ENCODE assay signal across 7 mouse cellular contexts in genomic region chr11:101300881-101301280, GRCm38 (mm10). TPM values are rescaled to one million over a fixed set of nuclear protein-coding genes. Genes with fewer than 3 reads are reported as not detected.
DNase-seq lines count a peak whose midpoint lies in the region; ATAC-seq and TF ChIP-seq lines count a peak whose summit lies in the region.

No protein-coding gene starts in this region.

- no peak overlapping the region for H3K27ac ChIP-seq in neural tube, embryonic 11.5 days (ENCODE audit: low read depth, low read length)
- no peak overlapping the region for H3K27ac ChIP-seq in embryonic fibroblast, embryonic 13.5 days (ENCODE audit: insufficient read depth, low read length)
- no peak overlapping the region for H3K27ac ChIP-seq in limb, embryonic 14.5 days (replicated peaks; ENCODE audit: low read depth, low read length)
- no peak overlapping the region for H3K27ac ChIP-seq in stomach, embryonic 15.5 days

- peak overlapping the region; percentile 88 for H3K4me2 ChIP-seq in neural tube, embryonic 11.5 days (ENCODE audit: low read depth)
- peak overlapping the region; percentile 82 for H3K4me2 ChIP-seq in limb, embryonic 14.5 days (replicated peaks; ENCODE audit: low read depth, low read length, severe bottlenecking)
- H3K4me2 ChIP-seq in stomach, embryonic 15.5 days, result peak overlapping the region; percentile 81

- TF ChIP-seq POLR2A in embryonic fibroblast, embryonic 13.5 days (IDR thresholded peaks at IDR 0.05; ENCODE audit: low read depth, low read length), result no peak
- no peak for TF ChIP-seq POLR2A in limb, embryonic 14.5 days (IDR thresholded peaks at IDR 0.05; ENCODE audit: borderline replicate concordance, extremely low read depth, insufficient read depth, insufficient read length)

- H3K9ac ChIP-seq in neural tube, embryonic 11.5 days (ENCODE audit: low read length), result peak overlapping the region; percentile 74; the same call in 1 of the 2 replicates
- H3K9ac ChIP-seq in limb, embryonic 14.5 days (ENCODE audit: low read depth, low read length, severe bottlenecking), result peak overlapping the region; percentile 86
- H3K9ac ChIP-seq in stomach, embryonic 15.5 days, result peak overlapping the region; percentile 63; the same call in 1 of the 2 replicates

- H3K4me3 ChIP-seq in neural tube, embryonic 11.5 days (ENCODE audit: low read depth, low read length), result peak overlapping the region; percentile 91
- H3K4me3 ChIP-seq in embryonic fibroblast, embryonic 13.5 days (ENCODE audit: insufficient read depth, low read length), result peak overlapping the region; percentile 94
- peak overlapping the region; percentile 87 for H3K4me3 ChIP-seq in limb, embryonic 14.5 days (replicated peaks; ENCODE audit: low read length)
- H3K4me3 ChIP-seq in stomach, embryonic 15.5 days (replicated peaks), result peak overlapping the region; percentile 84

- no peaks in the 10 kb centered on the region for H3K36me3 ChIP-seq in neural tube, embryonic 11.5 days (ENCODE audit: control insufficient read depth, insufficient read depth, low read length)
- peaks cover 31% of the 10 kb centered on the region for H3K36me3 ChIP-seq in limb, embryonic 14.5 days (ENCODE audit: control insufficient read depth, insufficient read depth, low read length)
- H3K36me3 ChIP-seq in stomach, embryonic 15.5 days, result peaks cover 15% of the 10 kb centered on the region; the same call in 1 of the 2 replicates

- no peak for ATAC-seq in neural tube, embryonic 11.5 days (ENCODE audit: insufficient read depth, low FRiP score, low TSS enrichment)
- no peak for ATAC-seq in limb, embryonic 14.5 days (ENCODE audit: low FRiP score, low read depth)
- ATAC-seq in stomach, embryonic 15.5 days (ENCODE audit: insufficient read depth, low FRiP score, low read depth), result no peak

- H3K4me1 ChIP-seq in neural tube, embryonic 11.5 days (ENCODE audit: control insufficient read depth, insufficient read depth, low read length), result peaks cover 10% of the 10 kb centered on the region
- H3K4me1 ChIP-seq in embryonic fibroblast, embryonic 13.5 days (ENCODE audit: control insufficient read depth, insufficient read depth, low read length), result peaks cover 4% of the 10 kb centered on the region; the same call in 1 of the 2 replicates
- H3K4me1 ChIP-seq in limb, embryonic 14.5 days (ENCODE audit: control insufficient read depth, insufficient read depth, low read length), result peaks cover 10% of the 10 kb centered on the region
- H3K4me1 ChIP-seq in stomach, embryonic 15.5 days, result peaks cover 13% of the 10 kb centered on the region

- no peaks in the 10 kb centered on the region for H3K27me3 ChIP-seq in neural tube, embryonic 11.5 days (ENCODE audit: control insufficient read depth, insufficient read depth, low read length)
- no peaks in the 10 kb centered on the region for H3K27me3 ChIP-seq in limb, embryonic 14.5 days (ENCODE audit: control insufficient read depth, insufficient read depth, low read length)
- H3K27me3 ChIP-seq in stomach, embryonic 15.5 days (replicated peaks), result no peaks in the 10 kb centered on the region

- no peaks in the 10 kb centered on the region for H3K9me3 ChIP-seq in neural tube, embryonic 11.5 days (ENCODE audit: control insufficient read depth, low read length)
- H3K9me3 ChIP-seq in limb, embryonic 14.5 days (ENCODE audit: control insufficient read depth, low read length), result no peaks in the 10 kb centered on the region
- no peaks in the 10 kb centered on the region for H3K9me3 ChIP-seq in stomach, embryonic 15.5 days

- TF ChIP-seq CTCF in embryonic fibroblast, embryonic 13.5 days (IDR thresholded peaks at IDR 0.05; ENCODE audit: borderline replicate concordance, insufficient read depth, low read length), result no peak

- 66% methylated on average over 7 of the region's 7 CpGs for WGBS in neural tube, embryonic 11.5 days
- WGBS in limb, embryonic 14.5 days, result 59% methylated on average over 7 of the region's 7 CpGs
- WGBS in stomach, embryonic 15.5 days, result 63% methylated on average over 7 of the region's 7 CpGs

- DNase-seq in neural tube, embryonic 11.5 days (ENCODE audit: low spot score), result no peak
- DNase-seq in neural tube, embryonic 10.5 days (ENCODE audit: extremely low spot score, low spot score), result no peak
- DNase-seq in limb, embryonic 14.5 days (ENCODE audit: low spot score), result no peak
- DNase-seq in layer of hippocampus, adult 11-12 months (ENCODE audit: low spot score), result no peak
- no peak for DNase-seq in urinary bladder, adult 2 months (ENCODE audit: low spot score)

RNA-seq across cellular contexts. Expression of gene Becn1, which starts 1.2 kb away (rescaled TPM):
- polyA plus RNA-seq in neural tube, embryonic 11.5 days (2014; fragmentation: Nextera tagmentation; extraction: Ambion mirVana), result 174 and 177 TPM in 2 replicates
- polyA plus RNA-seq in embryonic fibroblast, embryonic 13.5 days (2011; ENCODE audit: insufficient read length, low read depth, missing spikeins), result 77.3 and 86.3 TPM in 2 replicates
- 86.5 and 100 TPM in 2 replicates for polyA plus RNA-seq in limb, embryonic 14.5 days (2012; rRNA removed)
- polyA plus RNA-seq in limb, embryonic 14.5 days (2014; fragmentation: Nextera tagmentation; extraction: Ambion mirVana), result 118 and 135 TPM in 2 replicates
- polyA plus RNA-seq in stomach, embryonic 15.5 days (2015; fragmentation: Nextera tagmentation; extraction: Ambion mirVana), result 135 and 142 TPM in 2 replicates
- polyA plus RNA-seq in urinary bladder, adult 2 months (2012; rRNA removed), result 147 and 154 TPM in 2 replicates

RNA-seq across cellular contexts. Expression of gene Psme3, which starts 15.1 kb away (rescaled TPM):
- polyA plus RNA-seq in neural tube, embryonic 11.5 days (2014; fragmentation: Nextera tagmentation; extraction: Ambion mirVana), result 154 and 157 TPM in 2 replicates
- polyA plus RNA-seq in embryonic fibroblast, embryonic 13.5 days (2011; ENCODE audit: insufficient read length, low read depth, missing spikeins), result 127 and 143 TPM in 2 replicates
- 128 and 142 TPM in 2 replicates for polyA plus RNA-seq in limb, embryonic 14.5 days (2012; rRNA removed)
- 105 TPM in 2 replicates for polyA plus RNA-seq in limb, embryonic 14.5 days (2014; fragmentation: Nextera tagmentation; extraction: Ambion mirVana)
- 125 and 136 TPM in 2 replicates for polyA plus RNA-seq in stomach, embryonic 15.5 days (2015; fragmentation: Nextera tagmentation; extraction: Ambion mirVana)
- 60.6 and 68.7 TPM in 2 replicates for polyA plus RNA-seq in urinary bladder, adult 2 months (2012; rRNA removed)

RNA-seq across cellular contexts. Expression of gene Coa3, which starts 22.0 kb away (rescaled TPM):
- polyA plus RNA-seq in neural tube, embryonic 11.5 days (2014; fragmentation: Nextera tagmentation; extraction: Ambion mirVana), result 190 and 196 TPM in 2 replicates
- polyA plus RNA-seq in embryonic fibroblast, embryonic 13.5 days (2011; ENCODE audit: insufficient read length, low read depth, missing spikeins), result 77.1 and 78.8 TPM in 2 replicates
- 110 and 183 TPM in 2 replicates for polyA plus RNA-seq in limb, embryonic 14.5 days (2012; rRNA removed)
- 182 and 187 TPM in 2 replicates for polyA plus RNA-seq in limb, embryonic 14.5 days (2014; fragmentation: Nextera tagmentation; extraction: Ambion mirVana)
- polyA plus RNA-seq in stomach, embryonic 15.5 days (2015; fragmentation: Nextera tagmentation; extraction: Ambion mirVana), result 202 and 221 TPM in 2 replicates
- polyA plus RNA-seq in urinary bladder, adult 2 months (2012; rRNA removed), result 155 and 156 TPM in 2 replicates

RNA-seq across cellular contexts. Expression of gene Cntd1, which starts 22.1 kb away (rescaled TPM):
- 1.6 and 2.5 TPM in 2 replicates for polyA plus RNA-seq in neural tube, embryonic 11.5 days (2014; fragmentation: Nextera tagmentation; extraction: Ambion mirVana)
- 0.87 and 1.0 TPM in 2 replicates for polyA plus RNA-seq in embryonic fibroblast, embryonic 13.5 days (2011; ENCODE audit: insufficient read length, low read depth, missing spikeins)
- polyA plus RNA-seq in limb, embryonic 14.5 days (2012; rRNA removed), result 1.1 and 1.6 TPM in 2 replicates
- polyA plus RNA-seq in limb, embryonic 14.5 days (2014; fragmentation: Nextera tagmentation; extraction: Ambion mirVana), result 0.61 and 0.93 TPM in 2 replicates
- 0.85 and 1.1 TPM in 2 replicates for polyA plus RNA-seq in stomach, embryonic 15.5 days (2015; fragmentation: Nextera tagmentation; extraction: Ambion mirVana)
- polyA plus RNA-seq in urinary bladder, adult 2 months (2012; rRNA removed), result 1.4 and 1.5 TPM in 2 replicates

RNA-seq across cellular contexts. Expression of gene Aoc2, which starts 24.0 kb away (rescaled TPM):
- 1.4 and 1.8 TPM in 2 replicates for polyA plus RNA-seq in neural tube, embryonic 11.5 days (2014; fragmentation: Nextera tagmentation; extraction: Ambion mirVana)
- 1.3 and 1.7 TPM in 2 replicates for polyA plus RNA-seq in embryonic fibroblast, embryonic 13.5 days (2011; ENCODE audit: insufficient read length, low read depth, missing spikeins)
- 6.2 and 8.2 TPM in 2 replicates for polyA plus RNA-seq in limb, embryonic 14.5 days (2012; rRNA removed)
- 0.84 and 0.86 TPM in 2 replicates for polyA plus RNA-seq in limb, embryonic 14.5 days (2014; fragmentation: Nextera tagmentation; extraction: Ambion mirVana)
- polyA plus RNA-seq in stomach, embryonic 15.5 days (2015; fragmentation: Nextera tagmentation; extraction: Ambion mirVana), result 1.3 and 1.4 TPM in 2 replicates
- 3.8 and 4.8 TPM in 2 replicates for polyA plus RNA-seq in urinary bladder, adult 2 months (2012; rRNA removed)
